Mouse (Mus musculus) kidney, postnatal 4 days (tissue): ENCODE results near the gene Kcnk2.
A peak's percentile ranks its signal among the peaks of the same experiment; 100 is the strongest.
"Not testable (repeated sequence)": the region's sequence is repeated elsewhere in the genome, so short reads cannot be mapped to it uniquely, and the experiment has no call there.

Experiments used
- DNase-seq, 2 experiments: peaks; one replicate each; pipeline ENCODE4 v3.0.0; 2021; ENCODE audit warnings: mixed read lengths in 2 of 2

The Kcnk2 gene

DNA sequence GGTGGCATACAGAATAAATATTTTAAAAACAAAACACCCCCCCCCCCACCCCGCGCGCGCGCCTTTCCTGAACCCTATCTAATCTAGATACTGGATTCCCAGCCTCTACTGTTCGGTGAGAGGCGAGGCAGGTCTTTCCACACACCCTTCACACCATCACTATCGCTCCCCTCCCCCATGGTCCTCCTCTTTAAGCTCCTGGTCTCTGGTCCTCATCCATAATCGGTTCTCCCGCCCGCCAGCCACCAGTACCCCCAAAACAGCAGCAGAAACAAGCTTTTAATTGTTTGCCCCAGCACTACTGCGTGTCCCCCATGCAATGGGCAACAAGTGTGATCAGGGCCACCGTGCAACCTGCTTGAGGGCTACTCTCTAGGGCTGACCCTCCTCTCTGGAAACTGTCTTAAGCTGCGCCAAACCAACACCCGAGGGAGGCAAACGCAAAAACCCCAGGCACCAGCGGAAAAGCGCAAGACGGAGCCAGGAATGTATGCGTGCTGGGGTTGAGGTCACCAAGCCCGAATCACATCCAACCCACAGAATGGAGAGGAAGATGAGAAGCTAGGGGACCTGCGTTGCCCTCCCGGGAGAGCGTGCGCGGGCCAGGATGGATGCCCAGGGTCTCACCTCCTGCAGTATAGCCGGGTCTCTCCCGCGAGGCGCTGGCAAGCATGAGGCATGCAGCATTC, 59.5 kb downstream of the Kcnk2 start:
- peak; percentile 17 to 24 for DNase-seq

DNA sequence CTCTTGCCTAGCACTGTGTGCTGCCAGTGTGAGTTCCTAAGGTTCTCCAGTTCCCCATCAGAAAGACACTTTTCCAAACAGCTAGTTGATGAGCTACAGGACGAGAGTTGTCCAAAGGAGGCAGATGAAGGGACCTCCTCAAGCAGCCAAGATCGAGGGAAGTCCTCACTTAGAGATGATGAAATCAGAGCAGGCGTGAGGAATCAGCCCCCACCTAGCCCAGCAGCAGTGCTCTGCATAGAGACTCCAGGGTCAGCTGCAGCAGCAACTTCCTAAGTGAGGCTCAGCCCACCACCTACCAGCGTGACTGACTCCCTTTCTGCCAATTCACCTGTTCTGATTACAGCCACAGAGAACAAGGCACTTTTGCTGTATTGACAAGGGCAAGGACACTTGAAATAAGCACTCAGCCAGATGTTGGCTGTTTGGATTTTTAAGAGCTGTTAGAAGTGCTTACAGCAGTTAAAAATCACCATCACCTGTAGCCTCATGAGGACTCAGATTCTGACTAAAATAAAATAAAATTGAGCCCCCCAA, 60.6 kb downstream of the Kcnk2 start:
- no peak for DNase-seq

GRCm38 (mm10) chr1:189315896-189316295, 86.2 kb downstream of the Kcnk2 start:
- DNase-seq: no peak

GRCm38 (mm10) chr1:189314495-189314894, 87.6 kb downstream of the Kcnk2 start:
- no peak for DNase-seq

- no peak for DNase-seq
Measured at GRCm38 (mm10) chr1:189313750-189314149, 88.3 kb downstream of the Kcnk2 start.

DNA sequence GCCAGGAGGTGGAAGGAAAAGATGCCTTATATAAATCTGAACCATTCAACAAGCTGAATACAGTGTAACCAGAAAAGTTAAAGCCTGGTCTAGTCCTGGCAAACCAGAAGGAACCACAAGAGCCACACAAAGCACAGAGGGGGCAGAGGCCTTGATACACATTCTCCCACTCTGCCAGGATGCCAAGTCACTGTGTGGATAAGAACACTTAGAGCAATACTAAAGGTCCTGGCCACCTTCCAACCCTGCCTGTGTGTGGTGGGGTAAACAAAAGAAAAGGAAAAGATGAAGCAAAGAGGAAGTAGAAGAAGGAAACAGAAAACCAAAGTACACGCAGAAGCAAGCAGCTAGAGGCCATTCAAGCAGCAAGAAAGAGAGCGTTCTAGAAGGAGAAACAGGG, 91.9 kb downstream of the Kcnk2 start:
- DNase-seq: peak; percentile 5

DNA sequence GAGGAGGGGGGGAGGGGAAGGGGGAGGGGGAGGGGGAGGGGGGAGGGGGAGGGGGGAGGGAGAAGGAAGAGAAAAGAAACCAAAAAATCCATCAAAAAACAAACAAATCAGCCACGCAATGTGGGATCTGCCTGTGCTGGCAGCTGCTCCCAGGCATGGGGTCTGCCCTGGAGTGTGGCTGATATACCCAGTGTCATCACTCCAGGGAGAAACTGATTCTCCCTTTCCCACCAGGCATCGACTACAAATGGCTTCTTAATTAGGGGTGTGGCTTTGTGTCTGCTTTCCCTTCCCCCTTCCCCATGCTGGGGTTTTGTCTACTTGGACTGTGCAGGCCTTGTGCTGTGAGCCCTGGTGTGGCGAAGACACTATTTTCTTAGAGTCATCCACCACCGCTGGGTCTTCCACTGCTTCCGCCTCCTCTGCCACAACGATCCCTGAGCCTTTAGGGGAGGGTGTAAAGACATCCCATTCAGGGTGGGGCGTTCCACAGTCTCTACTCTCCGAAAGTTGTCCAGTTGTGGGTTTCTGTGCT, 97.0 kb downstream of the Kcnk2 start:
- DNase-seq: no peak

GRCm38 (mm10) chr1:189303001-189303400, 99.1 kb downstream of the Kcnk2 start:
- no peak for DNase-seq

DNA sequence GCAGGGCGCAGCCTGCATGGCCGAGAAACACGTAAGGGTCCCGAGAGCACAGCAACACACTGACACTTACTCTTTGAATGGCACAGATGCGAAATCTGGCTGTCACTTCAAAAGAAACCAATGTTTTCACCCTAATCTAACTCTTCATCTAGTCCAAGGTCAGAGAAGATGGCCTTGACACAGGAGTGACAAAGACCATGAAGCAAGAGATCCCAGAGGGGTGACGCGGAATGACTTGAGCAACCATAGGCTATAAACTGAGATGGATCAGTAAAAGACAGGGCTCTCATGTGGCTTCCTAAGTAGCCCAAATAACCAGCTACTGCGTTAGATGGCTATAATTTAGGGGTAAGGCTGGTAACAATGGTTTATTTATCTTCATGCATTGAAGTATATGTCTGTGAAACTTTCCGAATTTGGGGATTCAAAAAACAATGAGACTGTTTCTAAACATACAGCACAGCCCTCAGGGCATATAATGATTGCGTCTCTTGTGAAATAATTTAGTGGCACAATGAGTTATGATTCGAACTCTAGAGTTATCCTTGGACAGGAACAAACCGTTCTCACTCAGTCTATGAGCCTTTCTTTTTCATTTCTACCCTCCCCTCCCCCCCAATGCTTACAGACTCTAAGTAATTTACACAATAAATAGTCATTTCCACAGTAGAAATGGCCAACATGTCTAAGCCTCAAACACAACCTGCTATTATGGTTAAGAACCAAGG, 108.2 kb downstream of the Kcnk2 start:
- no peak for DNase-seq

DNA sequence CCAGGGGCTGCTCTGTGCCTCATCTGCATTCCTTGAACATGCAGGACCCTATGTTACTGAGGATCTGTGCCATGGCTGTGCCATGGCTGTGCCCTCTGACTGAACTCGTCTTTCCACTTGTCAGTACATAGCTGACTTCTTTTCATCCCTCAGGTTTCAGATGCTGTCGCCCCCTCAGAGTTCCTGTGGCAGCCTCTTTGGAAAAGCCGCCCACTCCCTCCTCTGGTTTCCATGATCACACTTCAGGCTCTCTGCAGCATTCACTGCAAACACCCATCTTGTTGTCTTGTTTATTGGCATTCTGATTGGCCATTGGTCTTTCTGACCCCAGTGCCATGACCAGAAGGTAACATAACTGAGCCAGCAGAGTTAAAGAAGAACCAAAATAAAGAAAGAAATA, 111.2 kb downstream of the Kcnk2 start:
- DNase-seq: no peak

DNA sequence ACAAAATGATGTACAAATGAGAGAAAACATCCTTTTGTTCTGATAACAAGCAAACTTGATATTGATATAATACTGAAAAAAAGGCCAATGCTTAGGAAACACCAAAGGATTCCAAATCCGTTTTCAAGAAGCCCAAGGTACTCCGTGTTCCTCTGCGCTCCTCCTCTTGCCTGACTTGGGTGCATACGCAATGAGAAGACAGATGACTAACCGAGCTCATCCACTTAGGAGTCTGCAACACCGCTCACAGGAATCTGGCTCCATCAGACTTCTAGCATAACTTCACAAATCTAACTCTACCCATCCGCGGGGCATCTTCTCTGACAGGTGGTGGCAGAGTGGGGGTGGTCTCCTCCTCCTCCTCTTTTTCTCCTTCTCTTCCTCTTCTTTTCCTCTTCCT, 113.1 kb downstream of the Kcnk2 start:
- no peak for DNase-seq

- no peak for DNase-seq
Measured at GRCm38 (mm10) chr1:189272281-189272680, 129.8 kb downstream of the Kcnk2 start.

DNA sequence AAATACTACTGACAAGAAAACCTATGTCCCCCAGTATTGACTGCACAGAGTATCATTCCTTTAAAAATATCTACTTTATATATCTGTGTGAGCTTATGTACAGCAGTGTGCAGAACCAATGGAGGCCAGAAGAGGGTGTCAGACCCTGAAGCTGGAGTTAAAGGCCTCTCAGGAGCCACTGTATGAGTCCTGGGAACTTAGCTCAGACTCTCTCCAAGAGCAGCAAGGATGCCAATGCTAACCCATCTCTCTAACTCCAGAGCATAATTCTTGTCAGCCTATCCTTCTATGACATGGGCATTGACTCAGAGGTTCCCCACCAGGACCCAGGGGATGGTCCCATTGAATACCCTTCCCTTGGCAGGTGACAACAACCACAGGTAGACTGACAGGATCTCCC, 148.4 kb downstream of the Kcnk2 start:
- no peak for DNase-seq

- peak; percentile 35 to 39 for DNase-seq
Measured at GRCm38 (mm10) chr1:189253207-189253606, 148.9 kb downstream of the Kcnk2 start.

DNA sequence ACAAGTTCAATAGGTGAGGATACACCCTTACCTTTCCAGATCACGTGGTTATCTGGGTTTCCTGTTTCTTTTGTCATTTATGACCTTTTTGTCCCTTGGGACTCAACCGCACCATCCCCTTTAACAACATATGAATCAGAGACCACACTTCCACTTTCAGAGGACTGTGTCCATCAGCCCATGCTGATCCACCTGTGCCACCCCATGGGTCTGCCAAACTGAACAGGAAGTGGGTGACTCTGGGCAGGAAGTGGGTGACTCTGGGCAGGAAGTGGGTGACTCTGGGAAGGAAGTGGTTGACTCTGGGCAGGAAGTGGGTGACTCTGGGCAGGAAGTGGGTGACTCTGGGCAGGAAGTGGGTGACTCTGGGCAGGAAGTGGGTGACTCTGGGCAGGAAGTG, 158.9 kb downstream of the Kcnk2 start:
- DNase-seq: not testable (repeated sequence)

GRCm38 (mm10) chr1:189235261-189235660, 166.8 kb downstream of the Kcnk2 start:
- no peak for DNase-seq

GRCm38 (mm10) chr1:189232829-189233228, 169.2 kb downstream of the Kcnk2 start:
- no peak for DNase-seq

- DNase-seq: peak; percentile 40 to 58
Measured at GRCm38 (mm10) chr1:189228222-189229084, 173.6 kb downstream of the Kcnk2 start.

GRCm38 (mm10) chr1:189227479-189227878, 174.6 kb downstream of the Kcnk2 start:
- DNase-seq: peak in 1 of 2 experiments; percentile 9

- DNase-seq: no peak
Measured at GRCm38 (mm10) chr1:189219051-189219450, 183.0 kb downstream of the Kcnk2 start.

DNA sequence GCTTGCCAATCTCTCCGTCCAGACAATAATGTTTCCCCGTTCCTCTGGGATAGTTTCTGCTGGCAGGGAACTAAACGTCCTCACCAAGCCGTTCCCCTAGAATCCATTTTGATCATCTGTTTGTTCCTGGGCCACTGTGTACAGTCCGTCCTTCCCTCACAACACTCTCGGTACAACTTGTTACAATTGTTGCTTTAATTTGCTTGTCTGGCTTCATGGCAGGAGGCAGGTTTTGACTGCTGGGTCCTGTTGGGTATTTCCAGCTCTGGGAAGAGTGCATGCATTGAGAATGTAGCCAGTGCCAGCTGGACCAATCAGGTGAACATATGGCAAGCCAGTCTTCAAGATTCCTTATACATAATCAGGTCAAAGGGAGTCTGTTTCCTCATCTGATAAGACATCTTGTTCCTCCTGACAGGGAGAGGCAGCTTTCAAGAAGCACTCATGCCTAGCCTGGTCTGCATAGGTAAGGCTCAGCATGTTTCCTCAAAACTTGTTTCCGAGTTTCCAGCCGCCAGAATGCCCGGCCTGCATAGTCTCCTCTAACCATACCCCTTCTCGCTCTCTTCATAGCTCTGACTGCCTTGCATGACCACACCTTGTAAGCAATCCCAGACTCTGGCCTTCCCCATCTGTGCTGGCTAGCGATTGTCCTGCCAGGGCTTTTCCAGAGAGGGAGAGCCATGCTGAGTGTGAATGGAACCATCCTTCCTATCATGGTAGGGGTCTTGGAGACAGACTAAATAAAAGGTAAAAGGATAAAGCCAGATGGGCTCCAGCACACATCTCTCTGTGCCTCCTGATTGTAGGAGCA, 184.1 kb downstream of the Kcnk2 start:
- no peak for DNase-seq

GRCm38 (mm10) chr1:189215131-189215530, 186.9 kb downstream of the Kcnk2 start:
- no peak for DNase-seq
